Mouse (Mus musculus) thymus, adult 2 months (tissue): Measurements from ENCODE around the gene 2010111I01Rik.

ENCODE experiments used
- CTCF ChIP-seq: fragments of 200-500 bp; IDR thresholded peaks from 2 replicates; pipeline ENCODE4 v1.5.1; 2012; ENCODE audit warnings: mild to moderate bottlenecking, control low read depth, low read length, moderate library complexity, borderline replicate concordance; ENCODE audit not compliant: control insufficient read depth, poor library complexity, insufficient read depth; ENCODE audit errors: extremely low read depth
- POLR2A ChIP-seq: fragments of 200-500 bp; IDR thresholded peaks from 2 replicates; pipeline ENCODE4 v1.6.1; 2012; ENCODE audit warnings: mild to moderate bottlenecking, low read length, control low read depth, moderate library complexity; ENCODE audit not compliant: control insufficient read depth, poor library complexity, insufficient read depth; ENCODE audit errors: extremely low read depth

DNA sequence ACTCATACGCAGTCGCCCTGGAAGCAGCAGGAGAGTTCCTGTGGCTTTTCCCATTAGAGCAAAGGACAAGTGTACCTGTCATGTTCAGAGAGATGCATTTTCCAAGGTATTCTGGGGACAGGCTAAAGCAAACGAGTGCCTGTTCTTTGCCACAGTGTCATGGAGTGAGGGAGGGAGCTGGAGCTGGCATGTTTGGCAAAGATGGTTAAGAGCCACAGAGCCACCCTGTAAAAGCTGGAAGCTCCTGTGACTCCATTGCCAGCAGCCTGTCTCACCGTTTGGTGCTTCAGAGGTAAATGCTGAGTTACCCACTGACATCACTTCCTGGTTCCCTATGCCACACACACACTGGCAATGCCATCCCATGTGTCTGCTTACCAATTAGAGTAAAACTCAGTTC lies 211.4 kb downstream of the 2010111I01Rik start:
- TF ChIP-seq CTCF (no peak), POLR2A (no peak)
